Mouse (Mus musculus): ENCODE measurements around the gene Cbln4. TPM values are rescaled to one million over a fixed set of nuclear protein-coding genes. Genes with fewer than 3 reads are reported as not detected.

Cbln4 gene
- polyA plus RNA-seq (2015; fragmentation: Nextera tagmentation; extraction: Ambion mirVana) = 8.4 and 10.8 TPM in 2 replicates

GRCm38 (mm10) chr2:172043235-172043610 lies at the start of gene Cbln4:
Gene Cbln4 (minus strand): TSS chr2:172043466.
- H3K9me3 ChIP-seq = no peaks in the 10 kb centered on the region
- H3K27me3 ChIP-seq = peaks cover 35% of the 10 kb centered on the region
- under 1% methylated on average over 23 of the region's 23 CpGs for WGBS
- H3K27ac ChIP-seq (replicated peaks) = no peak within 1 kb of the TSS
- peaks cover 33% of the 10 kb centered on the region for H3K4me1 ChIP-seq
- peak within 1 kb of the TSS; percentile 50 for H3K9ac ChIP-seq (replicated peaks)
- peak within 1 kb of the TSS; percentile 86 for H3K4me2 ChIP-seq (replicated peaks)
- H3K4me3 ChIP-seq = peak within 1 kb of the TSS; percentile 45
- H3K36me3 ChIP-seq = no peaks in the 10 kb centered on the region
- ATAC-seq (replicated peaks) = no peak

- 71% methylated on average over 3 of the region's 3 CpGs for WGBS
- H3K27me3 ChIP-seq = no peaks in the 10 kb centered on the region
Measured at GRCm38 (mm10) chr2:172078596-172078995, 35.3 kb upstream of the Cbln4 start.

DNA sequence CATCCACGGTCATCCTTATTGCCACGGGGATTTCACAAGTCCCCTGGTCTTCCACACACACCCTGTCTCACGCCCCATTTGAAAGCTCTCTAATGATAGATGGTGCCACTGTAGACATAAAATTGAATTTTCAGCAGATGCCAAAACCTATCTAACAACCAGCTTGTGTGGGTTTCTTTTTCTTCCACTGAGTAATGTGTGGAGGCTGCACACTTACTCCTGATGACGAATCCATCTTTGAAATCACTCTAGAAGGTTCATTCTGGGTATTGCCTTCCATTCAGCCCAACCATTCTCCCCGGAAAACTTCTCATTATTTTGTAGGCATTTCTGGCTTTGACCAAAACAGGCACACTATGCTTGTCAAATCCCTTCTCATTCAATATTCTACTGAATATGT lies 33.0 kb upstream of the Cbln4 start:
- Histone ChIP-seq H3K27ac (replicated peaks) (no peak overlapping the region), H3K4me2 (replicated peaks) (no peak overlapping the region), H3K9me3 (no peaks in the 10 kb centered on the region), H3K4me3 (no peak overlapping the region), H3K36me3 (no peaks in the 10 kb centered on the region), H3K27me3 (no peaks in the 10 kb centered on the region), H3K9ac (replicated peaks) (no peak overlapping the region), H3K4me1 (peaks cover 9% of the 10 kb centered on the region; the same call in 1 of the 2 replicates)
- whole genome bisulfite sequencing = 90% methylated on average over 5 of the region's 5 CpGs
- ATAC-seq (replicated peaks) = no peak

More at GRCm38 (mm10) chr2:172078596-172078995, 35.3 kb upstream of the Cbln4 start:
- no peak overlapping the region for H3K4me2 ChIP-seq (replicated peaks)
- no peak overlapping the region for H3K9ac ChIP-seq (replicated peaks)
- H3K4me1 ChIP-seq = peaks cover 9% of the 10 kb centered on the region; the same call in 1 of the 2 replicates
- no peaks in the 10 kb centered on the region for H3K9me3 ChIP-seq
- H3K27ac ChIP-seq (replicated peaks) = no peak overlapping the region
- no peak for ATAC-seq (replicated peaks)
- no peak overlapping the region for H3K4me3 ChIP-seq
- no peaks in the 10 kb centered on the region for H3K36me3 ChIP-seq

- no peak overlapping the region for H3K27ac ChIP-seq (replicated peaks)
Measured at GRCm38 (mm10) chr2:172062876-172063275, 19.6 kb upstream of the Cbln4 start.

GRCm38 (mm10) chr2:172059747-172060146 lies 16.5 kb upstream of the Cbln4 start:
- H3K4me3 ChIP-seq = no peak overlapping the region
- H3K9ac ChIP-seq (replicated peaks) = no peak overlapping the region
- H3K27me3 ChIP-seq = no peaks in the 10 kb centered on the region
- H3K9me3 ChIP-seq = no peaks in the 10 kb centered on the region
- H3K4me2 ChIP-seq (replicated peaks) = no peak overlapping the region
- ATAC-seq (replicated peaks) = no peak
- H3K27ac ChIP-seq (replicated peaks) = no peak overlapping the region
- no peaks in the 10 kb centered on the region for H3K36me3 ChIP-seq
- H3K4me1 ChIP-seq = no peaks in the 10 kb centered on the region
- 65% methylated on average over 3 of the region's 3 CpGs for WGBS

More at GRCm38 (mm10) chr2:172062876-172063275, 19.6 kb upstream of the Cbln4 start:
- ATAC-seq (replicated peaks) = no peak
- Histone ChIP-seq H3K9ac (replicated peaks) (no peak overlapping the region), H3K4me2 (replicated peaks) (no peak overlapping the region), H3K4me3 (no peak overlapping the region), H3K4me1 (no peaks in the 10 kb centered on the region), H3K36me3 (no peaks in the 10 kb centered on the region), H3K9me3 (no peaks in the 10 kb centered on the region), H3K27me3 (no peaks in the 10 kb centered on the region)
- WGBS = 92% methylated on average over 7 of the region's 7 CpGs

- Histone ChIP-seq H3K4me1 (no peaks in the 10 kb centered on the region), H3K4me3 (no peak overlapping the region), H3K9me3 (no peaks in the 10 kb centered on the region), H3K9ac (replicated peaks) (no peak overlapping the region), H3K4me2 (replicated peaks) (no peak overlapping the region), H3K27me3 (no peaks in the 10 kb centered on the region), H3K36me3 (no peaks in the 10 kb centered on the region), H3K27ac (replicated peaks) (no peak overlapping the region)
- no peak for ATAC-seq (replicated peaks)
- WGBS = 62% methylated on average over 7 of the region's 7 CpGs
Measured at GRCm38 (mm10) chr2:172058936-172059665, 15.8 kb upstream of the Cbln4 start.

DNA sequence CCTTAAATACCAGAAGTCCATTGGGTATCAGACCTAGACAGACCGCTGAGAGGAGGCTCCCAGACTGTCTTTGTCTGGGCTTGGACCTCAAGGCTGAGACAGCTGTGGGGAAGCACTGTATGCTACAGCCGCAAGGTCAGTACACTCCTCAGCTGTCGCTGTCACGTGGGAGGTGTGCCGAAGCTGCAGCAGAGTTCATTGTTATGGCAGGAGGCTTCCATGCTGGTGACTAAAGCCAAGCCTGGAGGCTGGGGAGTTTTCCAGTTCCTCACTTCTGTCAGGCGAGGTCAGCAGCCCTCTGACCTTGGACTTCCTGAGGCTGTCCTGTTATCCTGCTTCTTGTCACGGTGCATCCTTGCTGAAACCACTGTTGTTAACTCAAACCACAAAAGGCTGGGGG lies 2.7 kb upstream of the Cbln4 start:
- Histone ChIP-seq H3K36me3 (no peaks in the 10 kb centered on the region), H3K9ac (replicated peaks) (no peak overlapping the region), H3K4me2 (replicated peaks) (no peak overlapping the region), H3K27ac (replicated peaks) (no peak overlapping the region), H3K4me1 (peaks cover 24% of the 10 kb centered on the region), H3K27me3 (peaks cover 35% of the 10 kb centered on the region), H3K4me3 (no peak overlapping the region), H3K9me3 (no peaks in the 10 kb centered on the region)
- 75% methylated on average over 7 of the region's 7 CpGs for WGBS
- no peak for ATAC-seq (replicated peaks)

DNA sequence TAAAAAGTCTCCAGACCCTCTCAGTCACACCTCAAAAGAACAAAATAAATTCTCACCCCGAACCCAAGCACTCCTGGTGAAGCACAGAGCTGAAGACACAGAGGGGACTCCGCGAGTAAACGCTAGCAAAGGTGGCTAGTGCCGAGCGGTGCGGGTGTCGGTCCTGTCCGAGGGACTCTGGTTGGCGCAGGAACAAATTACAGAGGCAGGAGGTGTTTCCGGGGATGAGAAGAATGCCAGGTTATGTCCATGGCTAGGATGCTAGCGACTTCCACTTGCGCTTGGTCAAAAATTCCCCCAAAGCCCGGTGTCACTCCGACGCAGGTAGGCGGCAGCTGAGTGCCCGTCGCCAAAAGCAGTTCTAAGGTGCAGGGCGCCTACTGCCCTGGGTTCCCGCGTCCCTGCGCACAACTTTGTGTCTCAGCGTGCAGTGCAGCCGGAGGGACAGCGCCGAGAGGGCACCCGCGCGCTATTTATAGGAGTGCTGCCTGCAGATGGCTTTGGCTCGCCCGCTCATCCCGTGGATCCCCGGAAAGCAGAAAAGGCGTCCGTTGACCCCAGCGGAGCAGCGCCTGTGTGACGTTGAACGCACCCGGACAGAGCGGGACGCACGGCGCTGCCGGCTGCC lies 545 bp downstream of the Cbln4 start:
- H3K27ac ChIP-seq (replicated peaks) = no peak overlapping the region
- ATAC-seq (replicated peaks) = peak; percentile 44; the same call in 1 of the 2 replicates
- H3K4me3 ChIP-seq = peak overlapping the region; percentile 45
- H3K27me3 ChIP-seq = peaks cover 35% of the 10 kb centered on the region
- WGBS = 1% methylated on average over 46 of the region's 46 CpGs
- peak overlapping the region; percentile 86 for H3K4me2 ChIP-seq (replicated peaks)
- no peaks in the 10 kb centered on the region for H3K9me3 ChIP-seq
- no peaks in the 10 kb centered on the region for H3K36me3 ChIP-seq
- peak overlapping the region; percentile 50 for H3K9ac ChIP-seq (replicated peaks)
- H3K4me1 ChIP-seq = peaks cover 33% of the 10 kb centered on the region

GRCm38 (mm10) chr2:172042125-172042524 lies 1.1 kb downstream of the Cbln4 start:
- Histone ChIP-seq H3K27me3 (peaks cover 35% of the 10 kb centered on the region), H3K4me1 (peaks cover 33% of the 10 kb centered on the region), H3K9ac (replicated peaks) (peak overlapping the region; percentile 50), H3K4me3 (peak overlapping the region; percentile 45), H3K27ac (replicated peaks) (no peak overlapping the region), H3K4me2 (replicated peaks) (peak overlapping the region; percentile 86), H3K36me3 (no peaks in the 10 kb centered on the region), H3K9me3 (no peaks in the 10 kb centered on the region)
- WGBS = under 1% methylated on average over 34 of the region's 34 CpGs
- ATAC-seq (replicated peaks) = peak; percentile 65

- WGBS = 39% methylated on average over 10 of the region's 10 CpGs
- no peak overlapping the region for H3K27ac ChIP-seq (replicated peaks)
- peaks cover 35% of the 10 kb centered on the region for H3K27me3 ChIP-seq
Measured at GRCm38 (mm10) chr2:172040859-172041258, 2.4 kb downstream of the Cbln4 start.

GRCm38 (mm10) chr2:172039601-172040000 lies 3.7 kb downstream of the Cbln4 start:
- 89% methylated on average over 5 of the region's 5 CpGs for WGBS
- Histone ChIP-seq H3K36me3 (no peaks in the 10 kb centered on the region), H3K27ac (replicated peaks) (no peak overlapping the region), H3K4me3 (no peak overlapping the region), H3K4me2 (replicated peaks) (no peak overlapping the region; the same call in 1 of the 2 replicates), H3K4me1 (peaks cover 33% of the 10 kb centered on the region), H3K9me3 (no peaks in the 10 kb centered on the region), H3K27me3 (peaks cover 35% of the 10 kb centered on the region), H3K9ac (replicated peaks) (no peak overlapping the region)
- ATAC-seq (replicated peaks) = no peak

More at GRCm38 (mm10) chr2:172040859-172041258, 2.4 kb downstream of the Cbln4 start:
- peak overlapping the region; percentile 11; the same call in 1 of the 2 replicates for H3K4me2 ChIP-seq (replicated peaks)
- H3K9me3 ChIP-seq = no peaks in the 10 kb centered on the region
- no peak overlapping the region for H3K9ac ChIP-seq (replicated peaks)
- peak; percentile 59; the same call in 1 of the 2 replicates for ATAC-seq (replicated peaks)
- H3K4me1 ChIP-seq = peaks cover 33% of the 10 kb centered on the region
- H3K36me3 ChIP-seq = no peaks in the 10 kb centered on the region
- peak overlapping the region; percentile 45 for H3K4me3 ChIP-seq

- H3K4me1 ChIP-seq = no peaks in the 10 kb centered on the region
- no peak overlapping the region for H3K4me2 ChIP-seq (replicated peaks)
- no peak for ATAC-seq (replicated peaks)
- H3K27ac ChIP-seq (replicated peaks) = no peak overlapping the region
- no peaks in the 10 kb centered on the region for H3K27me3 ChIP-seq
- no peaks in the 10 kb centered on the region for H3K9me3 ChIP-seq
- H3K36me3 ChIP-seq = no peaks in the 10 kb centered on the region
- 47% methylated on average over 5 of the region's 5 CpGs for WGBS
- no peak overlapping the region for H3K9ac ChIP-seq (replicated peaks)
- no peak overlapping the region for H3K4me3 ChIP-seq
Measured at GRCm38 (mm10) chr2:172034281-172034680, 9.0 kb downstream of the Cbln4 start.

Data from forebrain, embryonic 15.5 days (tissue).